18 mouse cellular contexts compared by ENCODE assay signal in the genomic region with DNA sequence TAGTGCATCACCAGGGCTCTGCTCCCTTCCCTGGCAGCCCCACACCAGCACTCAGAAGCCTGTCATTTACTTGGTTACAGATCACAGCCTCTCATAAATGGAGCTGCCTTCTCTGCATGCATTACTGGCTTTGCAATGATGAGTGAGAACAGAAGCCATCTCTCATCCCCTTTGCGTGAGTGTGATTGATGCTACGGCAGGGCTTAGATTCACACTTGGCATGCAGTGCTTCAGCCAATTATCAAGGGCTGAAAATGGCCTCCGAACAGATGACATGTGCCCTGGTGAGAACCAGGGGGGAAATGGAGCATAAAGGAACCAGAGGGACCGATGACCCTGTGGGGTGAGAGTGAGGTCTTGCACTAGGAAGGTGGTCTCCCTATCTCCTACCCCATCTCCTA. TPM values are rescaled to one million over a fixed set of nuclear protein-coding genes. Genes with fewer than 3 reads are reported as not detected.
DNase-seq lines count a peak whose midpoint lies in the region; ATAC-seq lines count a peak whose summit lies in the region.
"Had no signal": no experiment of that assay in that cellular context is flagged by ENCODE, and none has a peak within 500 bp of the region (broad histone marks: within the 10 kb centered on the region; RNA-seq: fewer than 3 reads in every experiment).

No protein-coding gene starts in this region.

- H3K4me2 ChIP-seq in midbrain, embryonic 11.5 days = no peak overlapping the region
- H3K4me2 ChIP-seq in midbrain, embryonic 16.5 days (ENCODE audit: low read length) = no peak overlapping the region
- no peak overlapping the region for H3K4me2 ChIP-seq in forebrain, embryonic 15.5 days (replicated peaks)
- H3K4me2 ChIP-seq in hindbrain, embryonic 15.5 days = no peak overlapping the region
- no peak overlapping the region for H3K4me2 ChIP-seq in neural tube, embryonic 14.5 days (ENCODE audit: low read depth, low read length)
- H3K4me2 ChIP-seq: liver, embryonic 13.5 days had no signal

- 69% methylated on average over 4 of the region's 4 CpGs for WGBS in midbrain, embryonic 11.5 days
- WGBS in midbrain, embryonic 16.5 days = 38% methylated on average over 4 of the region's 4 CpGs
- 37% methylated on average over 4 of the region's 4 CpGs for WGBS in forebrain, embryonic 15.5 days
- 32% methylated on average over 4 of the region's 4 CpGs for WGBS in hindbrain, embryonic 15.5 days
- WGBS in neural tube, embryonic 14.5 days = 23% methylated on average over 4 of the region's 4 CpGs

- H3K9me3 ChIP-seq in midbrain, embryonic 11.5 days (ENCODE audit: control insufficient read depth, low read length) = no peaks in the 10 kb centered on the region
- no peaks in the 10 kb centered on the region for H3K9me3 ChIP-seq in midbrain, embryonic 16.5 days (replicated peaks; ENCODE audit: control insufficient read depth, low read length, poor library complexity, severe bottlenecking)
- H3K9me3 ChIP-seq in forebrain, embryonic 15.5 days = no peaks in the 10 kb centered on the region
- H3K9me3 ChIP-seq in hindbrain, embryonic 15.5 days = no peaks in the 10 kb centered on the region
- no peaks in the 10 kb centered on the region for H3K9me3 ChIP-seq in neural tube, embryonic 14.5 days (ENCODE audit: control insufficient read depth, low read length)
- H3K9me3 ChIP-seq: limb, embryonic 10.5 days; liver, embryonic 13.5 days had no signal

- H3K27ac ChIP-seq in midbrain, embryonic 11.5 days (ENCODE audit: low read depth, low read length) = 0 out of 2 replicates have a peak overlapping the region, but pooled peaks have one; percentile 1
- no peak overlapping the region for H3K27ac ChIP-seq in midbrain, embryonic 16.5 days (ENCODE audit: low read length)
- H3K27ac ChIP-seq in forebrain, embryonic 15.5 days (replicated peaks) = no peak overlapping the region
- H3K27ac ChIP-seq in hindbrain, embryonic 15.5 days (replicated peaks) = no peak overlapping the region
- no peak overlapping the region for H3K27ac ChIP-seq in neural tube, embryonic 14.5 days (ENCODE audit: low read depth, low read length)
- H3K27ac ChIP-seq: heart, adult 2 months; limb, embryonic 10.5 days; liver, embryonic 13.5 days had no signal

- H3K4me1 ChIP-seq in midbrain, embryonic 11.5 days (ENCODE audit: control insufficient read depth, insufficient read depth, low read length) = peaks cover 8% of the 10 kb centered on the region; the same call in 1 of the 2 replicates
- H3K4me1 ChIP-seq in midbrain, embryonic 16.5 days (ENCODE audit: control insufficient read depth, insufficient read depth, low read length) = peaks cover 8% of the 10 kb centered on the region
- H3K4me1 ChIP-seq in forebrain, embryonic 15.5 days = no peaks in the 10 kb centered on the region; the same call in 1 of the 2 replicates
- H3K4me1 ChIP-seq in hindbrain, embryonic 15.5 days (replicated peaks) = peaks cover 16% of the 10 kb centered on the region; the same call in 1 of the 2 replicates
- H3K4me1 ChIP-seq in neural tube, embryonic 14.5 days (ENCODE audit: control insufficient read depth, insufficient read depth, low read length) = 0 out of 2 replicates have a peak, but pooled peaks cover 4% of the 10 kb centered on the region
- H3K4me1 ChIP-seq: liver, embryonic 13.5 days had no signal

- no peak for ATAC-seq in midbrain, embryonic 11.5 days (ENCODE audit: low FRiP score)
- ATAC-seq in midbrain, embryonic 16.5 days = no peak
- peak; percentile 44 for ATAC-seq in forebrain, embryonic 15.5 days (replicated peaks)
- ATAC-seq in hindbrain, embryonic 15.5 days (ENCODE audit: low FRiP score, low read depth) = peak; percentile 51; the same call in 1 of the 2 replicates
- ATAC-seq in neural tube, embryonic 14.5 days (ENCODE audit: low read depth) = 0 out of 2 replicates have a peak, but pooled peaks have one; percentile 35

- DNase-seq in midbrain, embryonic 11.5 days (ENCODE audit: low spot score, missing footprints) = peak; percentile 81
- no peak for DNase-seq in left cerebral cortex, adult 9 months (ENCODE audit: low spot score in 2 of 2)
- DNase-seq in lung, postnatal 10 days = no peak
- DNase-seq in liver = no peak
- DNase-seq: adrenal gland, postnatal 14 days; B cell, adult 2 months; cerebellum, adult 8-10 months; gastrocnemius, postnatal 14 days; heart, adult 2 months; kidney, adult 18-20 months; liver, embryonic 13.5 days; thymus, postnatal 25 days had no signal

- H3K4me3 ChIP-seq in midbrain, embryonic 11.5 days (ENCODE audit: low read depth, low read length) = no peak overlapping the region
- H3K4me3 ChIP-seq in midbrain, embryonic 16.5 days (ENCODE audit: low read depth, low read length) = no peak overlapping the region
- H3K4me3 ChIP-seq in forebrain, embryonic 15.5 days = no peak overlapping the region
- H3K4me3 ChIP-seq in hindbrain, embryonic 15.5 days = no peak overlapping the region
- no peak overlapping the region for H3K4me3 ChIP-seq in neural tube, embryonic 14.5 days (ENCODE audit: low read depth, low read length)
- H3K4me3 ChIP-seq: heart, adult 2 months; limb, embryonic 10.5 days; liver, embryonic 13.5 days; myocyte had no signal

- H3K36me3 ChIP-seq in midbrain, embryonic 11.5 days (ENCODE audit: control insufficient read depth, insufficient read depth, low read length) = no peaks in the 10 kb centered on the region
- no peaks in the 10 kb centered on the region for H3K36me3 ChIP-seq in midbrain, embryonic 16.5 days (ENCODE audit: control insufficient read depth, insufficient read depth, low read length)
- no peaks in the 10 kb centered on the region for H3K36me3 ChIP-seq in forebrain, embryonic 15.5 days
- H3K36me3 ChIP-seq in hindbrain, embryonic 15.5 days = no peaks in the 10 kb centered on the region
- no peaks in the 10 kb centered on the region for H3K36me3 ChIP-seq in neural tube, embryonic 14.5 days (ENCODE audit: control insufficient read depth, insufficient read depth, low read length)
- H3K36me3 ChIP-seq: limb, embryonic 10.5 days; liver, embryonic 13.5 days had no signal

- H3K9ac ChIP-seq in midbrain, embryonic 11.5 days (ENCODE audit: low read length) = no peak overlapping the region
- no peak overlapping the region for H3K9ac ChIP-seq in midbrain, embryonic 16.5 days (ENCODE audit: low read depth, low read length)
- H3K9ac ChIP-seq in forebrain, embryonic 15.5 days (replicated peaks) = no peak overlapping the region
- no peak overlapping the region for H3K9ac ChIP-seq in hindbrain, embryonic 15.5 days
- H3K9ac ChIP-seq in neural tube, embryonic 14.5 days (replicated peaks; ENCODE audit: low read depth, low read length) = no peak overlapping the region
- H3K9ac ChIP-seq: liver, embryonic 13.5 days had no signal

- H3K27me3 ChIP-seq in midbrain, embryonic 11.5 days (ENCODE audit: control insufficient read depth, insufficient read depth, low read length) = no peaks in the 10 kb centered on the region
- no peaks in the 10 kb centered on the region for H3K27me3 ChIP-seq in midbrain, embryonic 16.5 days (ENCODE audit: control insufficient read depth, insufficient read depth, low read depth, low read length)
- H3K27me3 ChIP-seq in forebrain, embryonic 15.5 days = no peaks in the 10 kb centered on the region
- no peaks in the 10 kb centered on the region for H3K27me3 ChIP-seq in hindbrain, embryonic 15.5 days
- H3K27me3 ChIP-seq in neural tube, embryonic 14.5 days (ENCODE audit: control insufficient read depth, insufficient read depth, low read length) = no peaks in the 10 kb centered on the region
- H3K27me3 ChIP-seq: liver, embryonic 13.5 days had no signal

RNA-seq across cellular contexts. Expression of a gene that starts 47.6 kb away (rescaled TPM):
- 22.6 and 25.6 TPM in 2 replicates for polyA plus RNA-seq in midbrain, embryonic 11.5 days (2014; fragmentation: Nextera tagmentation; extraction: Ambion mirVana)
- polyA plus RNA-seq in midbrain, embryonic 16.5 days (2015; fragmentation: Nextera tagmentation; extraction: Ambion mirVana) = 4.0 and 5.6 TPM in 2 replicates
- 10.7 and 11.0 TPM in 2 replicates for polyA plus RNA-seq in forebrain, embryonic 15.5 days (2015; fragmentation: Nextera tagmentation; extraction: Ambion mirVana)
- polyA plus RNA-seq in hindbrain, embryonic 15.5 days (2015; fragmentation: Nextera tagmentation; extraction: Ambion mirVana) = 9.2 and 10.0 TPM in 2 replicates
- polyA plus RNA-seq in neural tube, embryonic 14.5 days (2014; fragmentation: Nextera tagmentation; extraction: Ambion mirVana) = 5.6 and 6.8 TPM in 2 replicates

Comparison
In these comparisons a context has a peak if more than half of its experiments do, and no peak if none do; other contexts are left out.
1. ATAC-seq: peak in forebrain, embryonic 15.5 days (single experiment), hindbrain, embryonic 15.5 days (single experiment) and neural tube, embryonic 14.5 days (single experiment); none in midbrain, embryonic 11.5 days (single experiment) and midbrain, embryonic 16.5 days (single experiment).